Mouse (Mus musculus): Measurements from ENCODE around the gene Cptp. TPM values are rescaled to one million over a fixed set of nuclear protein-coding genes. Genes with fewer than 3 reads are reported as not detected.

The Cptp gene
- polyA plus RNA-seq, 1 experiment from 2014 or later: 19.1 TPM

GRCm38 (mm10) chr4:155895826-155896225 is 26.6 kb upstream of the Cptp start:
- no peak for ATAC-seq
- no peaks in the 10 kb centered on the region for H3K27me3 ChIP-seq
- H3K27ac ChIP-seq: no peak overlapping the region
- no peaks in the 10 kb centered on the region for H3K9me3 ChIP-seq (replicated peaks)
- peak overlapping the region; percentile 99 for H3K4me2 ChIP-seq
- peaks cover 38% of the 10 kb centered on the region for H3K4me1 ChIP-seq
- WGBS: 98% methylated on average over 4 of the region's 4 CpGs
- H3K4me3 ChIP-seq: 0 out of 2 replicates have a peak overlapping the region, but pooled peaks have one; percentile 96
- H3K9ac ChIP-seq: no peak overlapping the region
- peaks cover 46% of the 10 kb centered on the region for H3K36me3 ChIP-seq (ENCODE audit: poor library complexity, severe bottlenecking)

DNA sequence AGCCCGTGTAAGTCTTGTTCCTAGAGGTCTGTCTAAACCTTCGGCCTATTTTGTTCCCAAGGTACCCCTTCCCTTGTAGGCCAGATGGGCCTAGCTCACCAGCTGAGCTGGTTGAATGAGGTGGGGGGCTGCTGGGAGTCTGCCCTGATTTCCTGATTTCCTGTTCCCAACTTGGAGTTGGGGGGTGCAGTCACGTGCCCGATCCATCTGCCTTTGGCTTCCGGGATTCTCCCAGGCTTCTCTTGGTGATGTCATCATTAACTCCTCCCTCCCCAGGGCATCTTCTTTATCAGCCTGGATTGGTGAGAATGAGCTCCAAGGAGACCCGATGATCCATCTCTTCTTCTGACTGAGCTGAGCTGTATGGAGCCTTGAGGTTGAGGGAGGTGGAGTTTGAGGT is 26.0 kb upstream of the Cptp start:
- H3K9ac ChIP-seq: peak overlapping the region; percentile 49
- 45% methylated on average over 6 of the region's 6 CpGs for WGBS

DNA sequence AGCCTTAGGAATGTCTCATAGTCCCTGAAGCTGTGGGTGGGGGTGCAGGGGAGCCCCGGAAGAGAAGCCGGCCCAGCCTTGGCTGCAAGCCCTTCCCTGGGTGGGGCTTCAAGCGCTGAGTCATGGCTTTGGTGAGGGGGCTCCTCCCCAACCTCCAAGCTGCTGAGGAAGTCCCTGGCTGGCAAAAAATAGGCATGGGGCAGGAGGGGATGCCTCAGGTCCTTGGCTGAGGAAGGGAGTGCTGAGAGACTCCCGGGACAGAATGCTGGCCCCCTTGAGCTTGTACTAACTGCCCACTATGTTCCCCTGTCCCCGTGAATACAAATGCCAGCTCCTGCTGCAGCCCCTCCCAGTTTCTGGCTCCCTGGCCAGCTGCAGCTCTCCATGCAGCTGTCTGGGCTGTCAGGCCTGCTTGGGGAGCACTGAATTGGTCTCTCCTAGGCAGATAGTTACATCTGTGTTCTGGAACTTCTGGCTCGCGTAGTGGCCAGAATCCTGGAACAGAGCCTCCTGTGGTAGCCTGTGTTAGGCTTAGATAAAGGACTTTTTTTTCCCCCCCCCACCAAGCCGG is 25.2 kb upstream of the Cptp start:
- Histone ChIP-seq H3K27ac (0 out of 2 replicates have a peak overlapping the region, but pooled peaks have one; percentile 5), H3K9me3 (replicated peaks) (no peaks in the 10 kb centered on the region), H3K36me3 (ENCODE audit: poor library complexity, severe bottlenecking) (peaks cover 39% of the 10 kb centered on the region), H3K4me1 (peaks cover 52% of the 10 kb centered on the region), H3K27me3 (no peaks in the 10 kb centered on the region), H3K4me3 (peak overlapping the region; percentile 96), H3K9ac (peak overlapping the region; percentile 49), H3K4me2 (peak overlapping the region; percentile 99)
- 44% methylated on average over 8 of the region's 8 CpGs for WGBS
- no peak for ATAC-seq

More for the DNA sequence above, 26.0 kb upstream of the Cptp start:
- 0 out of 2 replicates have a peak overlapping the region, but pooled peaks have one; percentile 5 for H3K27ac ChIP-seq
- no peaks in the 10 kb centered on the region for H3K9me3 ChIP-seq (replicated peaks)
- no peak for ATAC-seq
- H3K4me3 ChIP-seq: peak overlapping the region; percentile 96
- H3K27me3 ChIP-seq: no peaks in the 10 kb centered on the region
- peaks cover 44% of the 10 kb centered on the region for H3K4me1 ChIP-seq
- H3K36me3 ChIP-seq (ENCODE audit: poor library complexity, severe bottlenecking): peaks cover 40% of the 10 kb centered on the region
- H3K4me2 ChIP-seq: peak overlapping the region; percentile 99

DNA sequence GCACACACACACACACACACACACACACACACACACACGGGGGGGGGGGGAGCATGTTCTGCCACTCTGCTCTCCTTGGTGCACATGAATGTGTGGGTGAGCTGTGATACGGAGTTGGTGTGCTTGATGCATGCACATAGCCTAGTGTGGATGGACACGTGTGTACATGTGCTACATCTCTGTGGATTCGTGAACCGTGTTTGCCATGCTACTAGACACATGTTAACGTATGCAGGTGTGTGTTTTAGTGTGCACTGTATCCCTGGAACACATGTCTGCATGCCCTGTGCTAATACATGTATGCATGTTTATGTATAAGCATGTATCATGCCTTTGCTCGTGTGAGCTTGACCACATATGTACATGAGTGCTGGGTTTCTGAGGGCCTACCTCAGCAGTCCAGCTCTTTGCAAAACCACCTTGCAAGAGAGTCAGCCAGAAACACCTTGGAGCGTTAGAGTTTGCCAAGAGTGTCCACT is 24.0 kb upstream of the Cptp start:
- H3K4me1 ChIP-seq: peaks cover 54% of the 10 kb centered on the region
- peak overlapping the region; percentile 94 for H3K9ac ChIP-seq
- H3K36me3 ChIP-seq (ENCODE audit: poor library complexity, severe bottlenecking): peaks cover 39% of the 10 kb centered on the region
- H3K4me3 ChIP-seq: peak overlapping the region; percentile 96
- H3K27ac ChIP-seq: no peak overlapping the region
- ATAC-seq: no peak
- no peaks in the 10 kb centered on the region for H3K9me3 ChIP-seq (replicated peaks)
- 64% methylated on average over 8 of the region's 8 CpGs for WGBS
- no peaks in the 10 kb centered on the region for H3K27me3 ChIP-seq
- H3K4me2 ChIP-seq: peak overlapping the region; percentile 99

GRCm38 (mm10) chr4:155892438-155893211 is 23.4 kb upstream of the Cptp start:
- peak overlapping the region; percentile 94 for H3K9ac ChIP-seq
- peaks cover 54% of the 10 kb centered on the region for H3K4me1 ChIP-seq
- 5% methylated on average over 36 of the region's 37 CpGs for WGBS
- H3K36me3 ChIP-seq (ENCODE audit: poor library complexity, severe bottlenecking): peaks cover 40% of the 10 kb centered on the region
- H3K4me2 ChIP-seq: peak overlapping the region; percentile 99
- no peaks in the 10 kb centered on the region for H3K9me3 ChIP-seq (replicated peaks)
- H3K27me3 ChIP-seq: no peaks in the 10 kb centered on the region
- peak overlapping the region; percentile 96 for H3K4me3 ChIP-seq
- ATAC-seq: peak; percentile 34; the same call in 1 of the 2 replicates
- H3K27ac ChIP-seq: peak overlapping the region; percentile 99

DNA sequence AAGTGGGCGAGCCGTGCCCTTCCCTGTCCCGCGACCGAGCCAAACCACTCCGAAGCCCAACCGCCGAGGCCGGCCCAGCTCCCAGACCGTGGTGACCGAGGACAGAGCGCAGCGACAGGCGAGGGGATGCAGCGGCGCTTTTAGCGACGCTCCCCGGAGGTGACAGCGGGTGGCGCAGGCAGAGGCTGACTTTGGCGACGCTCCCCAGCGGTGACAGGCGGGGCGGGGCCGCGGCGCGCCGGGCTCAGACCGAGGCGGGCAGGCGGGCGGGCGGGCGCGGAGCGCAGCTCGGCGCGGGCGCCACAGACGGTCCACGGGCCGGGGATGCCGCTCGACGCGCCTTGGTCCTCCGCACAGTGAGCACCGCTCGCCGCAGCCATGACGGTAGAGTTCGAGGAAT is 22.8 kb upstream of the Cptp start:
- Histone ChIP-seq H3K27me3 (no peaks in the 10 kb centered on the region), H3K4me2 (peak overlapping the region; percentile 99), H3K4me1 (peaks cover 54% of the 10 kb centered on the region), H3K27ac (peak overlapping the region; percentile 99), H3K36me3 (ENCODE audit: poor library complexity, severe bottlenecking) (peaks cover 44% of the 10 kb centered on the region), H3K9ac (peak overlapping the region; percentile 94), H3K4me3 (peak overlapping the region; percentile 96), H3K9me3 (replicated peaks) (no peaks in the 10 kb centered on the region)
- ATAC-seq: peak; percentile 93
- WGBS: under 1% methylated on average over 56 of the region's 56 CpGs

DNA sequence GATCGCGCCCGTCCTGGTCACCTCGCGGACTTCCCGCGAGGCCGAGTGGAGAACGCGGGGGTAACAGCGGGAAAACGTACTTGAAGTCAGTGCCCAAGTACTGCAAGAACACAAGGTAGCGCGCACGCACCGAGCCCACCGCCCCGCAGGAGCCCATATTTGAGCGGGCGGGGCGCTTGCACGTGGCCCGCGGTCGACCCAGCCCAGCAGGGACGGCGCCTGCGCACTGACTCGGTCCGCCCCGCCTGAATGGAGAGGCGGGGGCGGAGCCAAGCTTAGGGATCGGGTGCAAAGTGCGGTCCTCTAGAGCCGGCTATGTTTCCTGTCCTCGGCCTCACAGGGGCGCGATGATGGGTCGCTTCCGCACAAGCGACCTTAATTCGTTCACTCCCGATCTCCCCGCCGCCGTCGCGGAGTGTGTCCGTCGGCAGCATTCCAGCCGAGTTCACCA is 22.3 kb upstream of the Cptp start, which contains the start of the genes Pusl1 and Acap3:
Pusl1 (minus strand) TSS at position 231 of the 451 bp plus-strand sequence.
Acap3 (plus strand) TSS at position 272 of the 451 bp plus-strand sequence.
- Histone ChIP-seq H3K27me3 (no peaks in the 10 kb centered on the region), H3K4me3 (peak within 1 kb of the TSS; percentile 96), H3K9ac (peak within 1 kb of the TSS; percentile 94), H3K9me3 (replicated peaks) (no peaks in the 10 kb centered on the region), H3K36me3 (ENCODE audit: poor library complexity, severe bottlenecking) (peaks cover 44% of the 10 kb centered on the region), H3K4me2 (peak within 1 kb of the TSS; percentile 99), H3K27ac (peak within 1 kb of the TSS; percentile 99), H3K4me1 (peaks cover 54% of the 10 kb centered on the region)
- ATAC-seq: peak; percentile 90
- WGBS: under 1% methylated on average over 52 of the region's 52 CpGs

GRCm38 (mm10) chr4:155891011-155891471 is 21.8 kb upstream of the Cptp start:
- Histone ChIP-seq H3K4me2 (peak overlapping the region; percentile 99), H3K9ac (peak overlapping the region; percentile 94), H3K9me3 (replicated peaks) (no peaks in the 10 kb centered on the region), H3K27me3 (no peaks in the 10 kb centered on the region), H3K36me3 (ENCODE audit: poor library complexity, severe bottlenecking) (peaks cover 44% of the 10 kb centered on the region), H3K27ac (no peak overlapping the region), H3K4me3 (peak overlapping the region; percentile 96), H3K4me1 (peaks cover 54% of the 10 kb centered on the region)
- 2% methylated on average over 34 of the region's 34 CpGs for WGBS
- ATAC-seq: no peak

GRCm38 (mm10) chr4:155889316-155889715 is 20.1 kb upstream of the Cptp start:
- Histone ChIP-seq H3K4me3 (no peak overlapping the region), H3K4me2 (no peak overlapping the region), H3K36me3 (ENCODE audit: poor library complexity, severe bottlenecking) (peaks cover 54% of the 10 kb centered on the region), H3K4me1 (peaks cover 39% of the 10 kb centered on the region), H3K9me3 (replicated peaks) (no peaks in the 10 kb centered on the region), H3K9ac (no peak overlapping the region), H3K27me3 (no peaks in the 10 kb centered on the region), H3K27ac (no peak overlapping the region)
- WGBS: 81% methylated on average over 5 of the region's 5 CpGs
- no peak for ATAC-seq

- Histone ChIP-seq H3K27ac (no peak overlapping the region), H3K4me3 (0 out of 2 replicates have a peak overlapping the region, but pooled peaks have one; percentile 0), H3K36me3 (ENCODE audit: poor library complexity, severe bottlenecking) (peaks cover 54% of the 10 kb centered on the region), H3K4me2 (no peak overlapping the region), H3K9me3 (replicated peaks) (no peaks in the 10 kb centered on the region), H3K4me1 (peaks cover 27% of the 10 kb centered on the region), H3K9ac (no peak overlapping the region), H3K27me3 (no peaks in the 10 kb centered on the region)
- no peak for ATAC-seq
- 94% methylated on average over 9 of the region's 9 CpGs for WGBS
Observed at GRCm38 (mm10) chr4:155888181-155888580, 18.9 kb upstream of the Cptp start.

GRCm38 (mm10) chr4:155887674-155888073 is 18.4 kb upstream of the Cptp start:
- WGBS: 89% methylated on average over 10 of the region's 10 CpGs
- Histone ChIP-seq H3K4me2 (no peak overlapping the region), H3K4me1 (peaks cover 22% of the 10 kb centered on the region), H3K27me3 (no peaks in the 10 kb centered on the region), H3K4me3 (no peak overlapping the region), H3K9ac (no peak overlapping the region), H3K36me3 (ENCODE audit: poor library complexity, severe bottlenecking) (peaks cover 58% of the 10 kb centered on the region), H3K27ac (no peak overlapping the region), H3K9me3 (replicated peaks) (no peaks in the 10 kb centered on the region)
- ATAC-seq: no peak

DNA sequence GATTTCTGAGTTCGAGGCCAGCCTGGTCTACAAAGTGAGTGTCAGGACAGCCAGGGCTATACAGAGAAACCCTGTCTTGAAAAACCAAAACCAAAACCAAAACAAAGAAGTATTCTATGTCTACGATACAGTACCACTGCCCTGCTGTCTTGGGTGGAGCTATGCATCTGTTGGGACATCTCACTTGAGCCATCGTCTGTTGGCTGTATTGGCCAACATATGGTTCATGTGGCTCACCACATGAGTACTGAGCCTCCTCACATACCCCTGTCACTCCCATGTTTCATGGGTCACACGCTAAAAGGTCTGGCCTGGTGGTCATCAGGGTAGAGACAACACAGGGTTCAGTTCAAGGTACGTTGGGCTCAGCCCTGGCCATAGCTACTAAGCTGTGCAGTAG is 17.1 kb upstream of the Cptp start:
- 93% methylated on average over 5 of the region's 5 CpGs for WGBS

More for the DNA sequence above, 17.1 kb upstream of the Cptp start:
- Histone ChIP-seq H3K4me3 (no peak overlapping the region), H3K27me3 (no peaks in the 10 kb centered on the region), H3K9me3 (replicated peaks) (no peaks in the 10 kb centered on the region), H3K4me1 (peaks cover 21% of the 10 kb centered on the region), H3K36me3 (ENCODE audit: poor library complexity, severe bottlenecking) (peaks cover 60% of the 10 kb centered on the region), H3K27ac (no peak overlapping the region), H3K4me2 (no peak overlapping the region), H3K9ac (no peak overlapping the region)
- ATAC-seq: no peak

All from forebrain, embryonic 13.5 days (tissue).